Mouse (Mus musculus) v-Abl transformed pro-B cells (cell line): ENCODE results near the gene Kri1.

ENCODE experiments used
- in situ Hi-C, 2 experiments: fragments of 400-800 bp; cut with MboI; formaldehyde crosslinking; loops; one replicate each; pipeline ENCODE4 v1.15.1; 2025; ENCODE audit not compliant: unreplicated experiment in 2 of 2

Kri1 gene

DNA sequence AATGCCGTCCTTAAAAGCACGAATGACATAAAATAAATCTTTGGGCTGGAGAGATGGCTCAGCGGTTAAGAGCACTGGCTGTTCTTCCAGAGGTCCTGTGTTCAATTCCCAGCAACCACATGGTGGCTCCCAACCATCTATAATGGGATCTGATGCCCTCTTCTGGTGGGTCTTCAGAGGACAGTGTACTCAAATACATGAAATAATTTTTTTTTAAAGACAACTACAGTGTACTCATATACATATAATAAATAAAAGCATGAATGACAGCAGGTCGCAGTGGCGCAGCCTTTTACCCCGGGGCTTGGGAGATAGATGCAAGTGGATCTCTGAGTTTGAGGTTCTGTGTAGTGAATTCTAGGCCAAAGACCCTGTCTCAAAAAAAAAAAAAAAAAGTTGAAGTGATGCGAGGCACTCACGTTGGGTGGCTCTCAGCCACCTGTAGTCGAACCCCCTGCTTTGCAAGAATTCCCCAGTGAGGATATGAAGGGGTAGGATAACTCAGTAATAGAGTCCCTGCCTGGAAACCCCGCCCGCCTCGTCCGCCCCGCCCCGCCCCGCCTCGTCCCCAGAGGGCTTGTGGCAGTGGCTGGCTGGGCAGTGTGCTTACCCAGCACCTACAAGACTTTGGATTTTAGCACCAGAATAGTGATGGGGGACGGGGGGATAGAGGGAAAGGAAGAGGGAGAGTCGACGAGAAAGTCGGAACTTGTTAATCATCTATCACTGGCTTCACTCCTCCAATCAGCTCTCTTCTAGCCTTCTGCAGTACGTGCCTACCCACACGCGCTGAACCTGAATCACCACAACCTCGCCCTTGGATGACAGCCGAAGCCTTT lies 63.0 kb downstream of the Kri1 start:
- in situ Hi-C loops, result loop anchor here (5.0 to 10.0 kb wide), 5 partner anchors 72 to 188 kb away; partner anchors contain the start of genes Ap1m2 (in 1 of the 2) and Qtrt1 (in 1 of the 2)

DNA sequence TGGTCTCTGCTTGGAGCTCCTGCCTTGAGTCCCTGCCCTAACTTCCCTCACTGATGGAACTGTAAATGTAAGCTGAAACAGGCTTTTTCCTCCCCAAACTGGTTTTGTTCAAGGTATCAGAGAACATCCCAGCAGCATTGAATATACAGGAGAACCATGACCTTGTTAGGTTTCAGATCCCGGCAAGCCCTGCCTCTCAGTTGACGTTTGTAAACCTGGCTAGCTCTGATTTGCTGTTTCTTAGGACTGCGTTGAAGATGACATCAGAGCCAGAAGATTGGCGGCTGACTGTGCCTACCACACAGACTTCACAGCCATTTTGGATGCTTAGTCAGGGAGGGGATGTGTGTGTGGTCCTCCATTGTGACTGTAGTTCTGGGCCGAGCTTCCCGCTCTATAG lies 63.9 kb downstream of the Kri1 start:
- in situ Hi-C loops, result loop anchor here (5.0 to 10.0 kb wide), 5 partner anchors 72 to 188 kb away; partner anchors contain the start of genes Ap1m2 (in 1 of the 2) and Qtrt1 (in 1 of the 2)

DNA sequence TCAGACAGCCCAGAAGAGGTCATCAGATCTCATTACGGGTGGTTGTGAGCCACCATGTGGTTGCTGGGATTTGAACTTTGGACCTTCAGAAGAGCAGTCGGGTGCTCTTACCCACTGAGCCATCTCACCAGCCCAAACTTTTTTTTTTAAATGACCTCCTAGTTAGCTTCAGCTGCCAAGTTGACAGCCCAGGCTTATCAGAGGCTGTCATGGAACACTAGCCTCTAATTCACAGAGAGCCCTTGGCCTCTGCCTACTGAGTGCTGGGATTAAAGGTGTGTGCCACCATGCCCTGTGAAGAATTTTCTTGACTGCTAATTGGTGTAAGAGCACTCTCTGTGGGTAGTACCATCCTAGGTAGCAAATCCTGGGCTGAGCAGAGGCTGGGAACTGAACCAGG lies 64.3 kb downstream of the Kri1 start:
- in situ Hi-C loops, result loop anchor here (5.0 to 10.0 kb wide), 5 partner anchors 71 to 189 kb away; partner anchors contain the start of genes Ap1m2 (in 1 of the 2) and Qtrt1 (in 1 of the 2)
